Mouse (Mus musculus): ENCODE data around the gene Tas2r105. TPM values are rescaled to one million over a fixed set of nuclear protein-coding genes. Genes with fewer than 3 reads are reported as not detected.
A peak's percentile ranks its signal among the peaks of the same experiment; 100 is the strongest.

The Tas2r105 gene
- polyA plus RNA-seq (2021), result not detected

DNA sequence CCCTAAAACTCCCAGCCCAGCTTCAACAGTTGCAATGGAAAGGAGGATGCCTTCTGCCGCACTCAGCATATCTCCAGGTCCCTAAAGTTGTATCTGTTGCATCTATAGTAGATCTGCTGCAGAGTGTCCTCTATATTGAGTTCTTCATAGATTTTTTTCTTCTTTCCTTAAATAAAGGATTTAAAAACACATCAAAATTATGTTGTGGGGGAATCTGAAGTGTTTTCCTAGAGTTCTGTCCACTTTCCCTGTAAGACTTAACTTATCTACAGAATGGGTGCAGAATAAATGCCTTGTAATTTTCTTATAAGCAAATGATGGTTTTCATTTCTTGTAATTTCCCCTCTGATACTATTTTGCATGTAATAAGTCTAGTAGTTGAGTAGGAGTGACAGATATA lies at the start of gene Tas2r105:
Gene Tas2r105, minus strand, starts transcription at position 101 of the 400 bp plus-strand sequence.
- DNase-seq (ENCODE audit: low read depth, low spot score), result no peak
- in situ Hi-C loops (cut with MboI; ENCODE audit: low pct_unique_long_range_greater_than_20kb), result no loop called here
- TF ChIP-seq CTCF (IDR thresholded peaks at IDR 0.05), result no peak
- ChIA-PET CTCF (no interaction called here), POLR2A (no interaction called here)
- H3K27me3 ChIP-seq, result no peaks in the 10 kb centered on the region
- ATAC-seq, result no peak

DNA sequence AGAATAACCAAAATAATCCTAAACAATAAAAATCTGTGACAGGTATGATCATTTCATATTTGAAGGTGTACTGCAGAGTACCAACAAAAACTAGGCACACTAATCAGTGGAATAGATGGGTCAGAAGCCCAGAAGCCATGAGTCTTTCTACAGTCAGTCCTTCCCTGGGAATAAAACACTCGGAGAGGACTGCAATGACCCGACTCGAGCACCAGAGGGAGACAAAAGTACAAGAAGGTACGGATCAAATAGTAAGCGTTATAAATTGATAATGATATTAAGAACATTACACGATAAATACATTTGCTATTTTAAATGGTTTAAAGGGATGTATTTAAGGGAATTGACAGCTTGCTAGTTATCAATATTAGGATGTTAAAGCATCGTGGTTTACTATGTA lies 25.5 kb upstream of the Tas2r105 start:
- TF ChIP-seq CTCF (IDR thresholded peaks at IDR 0.05), result peak; percentile 38
- ATAC-seq, result no peak
- ChIA-PET POLR2A (no interaction called here), CTCF (no interaction called here)
- no peak for DNase-seq (ENCODE audit: low read depth, low spot score)
- in situ Hi-C loops (cut with MboI; ENCODE audit: low pct_unique_long_range_greater_than_20kb), result loop anchor here (25.0 kb wide), 1 partner anchor 124 kb away; no protein-coding TSS in a partner anchor
- no peaks in the 10 kb centered on the region for H3K27me3 ChIP-seq

DNA sequence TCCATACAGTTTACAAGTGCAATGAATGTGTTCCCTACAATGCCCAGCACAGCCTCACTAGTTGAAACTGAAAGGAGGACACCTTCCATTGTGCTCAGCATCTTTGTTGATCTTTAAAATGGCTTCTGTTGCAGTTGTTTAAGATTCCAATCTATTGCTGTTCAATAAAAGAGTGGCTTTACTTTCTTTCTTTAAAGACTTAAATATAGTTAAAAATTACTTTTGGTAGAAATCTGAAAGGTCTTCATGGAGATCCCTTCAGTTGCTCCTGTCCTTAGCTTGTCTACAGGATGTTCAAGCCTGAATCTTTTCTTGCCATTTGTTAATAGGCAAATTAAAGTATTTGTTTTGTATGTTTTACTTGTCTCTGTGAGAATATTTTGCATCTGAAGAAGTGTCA lies 2.7 kb upstream of the Tas2r105 start, which contains the start of gene Tas2r114:
Gene Tas2r114, minus strand, starts transcription at position 101 of the 400 bp plus-strand sequence.
- H3K27me3 ChIP-seq, result no peaks in the 10 kb centered on the region
- TF ChIP-seq CTCF (IDR thresholded peaks at IDR 0.05), result no peak
- ChIA-PET POLR2A (no interaction called here), CTCF (no interaction called here)
- in situ Hi-C loops (cut with MboI; ENCODE audit: low pct_unique_long_range_greater_than_20kb), result no loop called here
- ATAC-seq, result no peak
- DNase-seq (ENCODE audit: low read depth, low spot score), result no peak

DNA sequence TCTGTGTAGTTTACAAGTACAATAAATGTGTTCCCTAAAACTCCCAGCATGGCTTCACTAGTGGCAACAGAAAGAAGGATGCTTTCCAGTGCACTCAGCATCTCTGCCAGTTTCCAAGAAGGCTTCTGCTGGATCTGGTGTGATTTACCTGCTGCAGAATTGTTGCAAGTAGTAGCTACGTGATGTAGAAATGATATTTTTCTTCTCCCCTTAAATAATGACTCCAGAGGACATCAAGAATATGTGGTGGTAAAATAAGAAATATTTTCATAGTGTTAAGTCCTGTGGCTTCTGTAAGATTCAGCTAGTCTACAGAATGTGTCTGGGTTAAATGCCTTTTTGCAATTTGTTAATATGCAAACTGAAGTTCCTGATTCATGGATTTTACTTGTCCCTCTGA lies 1.7 kb downstream of the Tas2r105 start, which contains the start of gene Tas2r104:
Gene Tas2r104, minus strand, starts transcription at position 101 of the 400 bp plus-strand sequence.
- ChIA-PET CTCF (no interaction called here), POLR2A (no interaction called here)
- ATAC-seq, result no peak
- DNase-seq (ENCODE audit: low read depth, low spot score), result no peak
- TF ChIP-seq CTCF (IDR thresholded peaks at IDR 0.05), result no peak
- in situ Hi-C loops (cut with MboI; ENCODE audit: low pct_unique_long_range_greater_than_20kb), result no loop called here
- no peaks in the 10 kb centered on the region for H3K27me3 ChIP-seq

DNA sequence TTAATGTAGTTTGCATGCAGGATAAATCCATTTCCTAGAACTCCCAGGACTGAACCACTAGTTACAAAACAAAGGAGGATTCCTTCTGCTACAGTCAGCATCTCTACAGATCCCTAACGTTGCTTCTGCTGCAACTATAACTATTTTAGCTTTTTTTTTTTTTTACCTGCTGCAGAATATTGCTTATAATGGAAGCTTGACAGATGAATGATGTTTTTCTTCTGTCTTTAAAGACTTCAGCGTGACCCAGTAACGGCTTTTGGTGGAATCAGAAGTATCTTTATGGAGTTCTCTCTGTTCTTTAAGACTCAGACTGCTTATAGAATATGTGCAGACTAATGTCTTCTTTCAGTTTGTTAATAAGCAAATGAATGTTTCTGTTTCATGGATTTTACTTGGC lies 8.5 kb downstream of the Tas2r105 start, which contains the start of gene Tas2r106:
Gene Tas2r106, minus strand, starts transcription at position 101 of the 400 bp plus-strand sequence.
- ATAC-seq (no peak), DNase-seq (ENCODE audit: low read depth, low spot score) (no peak)
- no peak for TF ChIP-seq CTCF (IDR thresholded peaks at IDR 0.05)
- in situ Hi-C loops (cut with MboI; ENCODE audit: low pct_unique_long_range_greater_than_20kb), result no loop called here
- ChIA-PET POLR2A (no interaction called here), CTCF (no interaction called here)
- no peaks in the 10 kb centered on the region for H3K27me3 ChIP-seq

DNA sequence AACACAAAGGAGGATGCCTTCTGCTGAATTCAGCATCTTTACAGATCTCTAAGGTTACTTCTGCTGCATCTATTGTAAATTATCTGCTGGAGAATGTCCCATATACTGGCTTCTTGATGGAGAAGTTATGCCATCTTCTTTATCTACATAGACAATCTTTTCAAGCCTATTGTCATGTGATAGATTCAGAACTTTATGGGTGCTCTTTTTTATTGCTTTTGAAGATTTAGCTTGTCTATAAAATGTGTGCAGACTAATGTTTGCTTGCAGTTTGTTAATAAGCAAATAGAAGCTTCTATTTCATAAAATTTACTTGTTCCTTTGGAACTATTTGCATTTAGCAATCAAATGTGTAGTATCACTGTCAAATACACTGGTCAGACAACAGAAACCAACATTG lies 27.2 kb downstream of the Tas2r105 start, which contains the start of gene Tas2r107:
Gene Tas2r107, minus strand, starts transcription at position 101 of the 400 bp plus-strand sequence.
- H3K27me3 ChIP-seq, result no peaks in the 10 kb centered on the region
- in situ Hi-C loops (cut with MboI; ENCODE audit: low pct_unique_long_range_greater_than_20kb), result no loop called here
- ChIA-PET POLR2A (no interaction called here), CTCF (no interaction called here)
- DNase-seq (ENCODE audit: low read depth, low spot score) (no peak), ATAC-seq (no peak)
- TF ChIP-seq CTCF (IDR thresholded peaks at IDR 0.05), result no peak

Other genes with a start within 250 kb of the Tas2r105 start
- not detected for gene 5430401F13Rik, start 201.1 kb downstream of the Tas2r105 start, polyA plus RNA-seq (2021)
- not detected for gene Gm6619, start 201.1 kb downstream of the Tas2r105 start, polyA plus RNA-seq (2021)
- not detected for gene Tas2r130, start 56.6 kb downstream of the Tas2r105 start, polyA plus RNA-seq (2021)
- not detected for gene Tas2r107, start 27.3 kb downstream of the Tas2r105 start, polyA plus RNA-seq (2021)
- not detected for gene Tas2r106, start 8.6 kb downstream of the Tas2r105 start, polyA plus RNA-seq (2021)
- not detected for gene Tas2r104, start 1.8 kb downstream of the Tas2r105 start, polyA plus RNA-seq (2021)
- gene Tas2r114, start 2.6 kb upstream of the Tas2r105 start, polyA plus RNA-seq (2021), result not detected